Mouse (Mus musculus) heart, embryonic 13.5 days (tissue): Measurements from ENCODE around the gene Igsf8. TPM values are rescaled to one million over a fixed set of nuclear protein-coding genes. Genes with fewer than 3 reads are reported as not detected.

Source experiments
- ATAC-seq: fragments of 200-750 bp; cut with Nextera tagmentation; 2 replicates; pipeline ENCODE4 v1.8.0; 2017; ENCODE audit warnings: moderate TSS enrichment; ENCODE audit not compliant: insufficient number of reproducible peaks, low FRiP score, low TSS enrichment; ENCODE audit errors: extremely low read depth
- H3K27ac ChIP-seq: fragments of 300-500 bp; sonication (generic); replicated peaks from 2 replicates; pipeline ENCODE4 v1.5.1; 2015; ENCODE audit warnings: moderate library complexity, mild to moderate bottlenecking, inconsistent platforms
- H3K27me3 ChIP-seq: fragments of 300-500 bp; sonication (generic); replicated peaks from 2 replicates; pipeline ENCODE4 v1.6.1; 2015; ENCODE audit warnings: mild to moderate bottlenecking, inconsistent platforms
- H3K36me3 ChIP-seq: fragments of 300-500 bp; sonication (generic); 2 replicates; pipeline ENCODE4 v1.6.1; 2015; ENCODE audit warnings: mild to moderate bottlenecking, inconsistent platforms
- H3K4me1 ChIP-seq: fragments of 300-500 bp; sonication (generic); 2 replicates; pipeline ENCODE4 v1.6.1; 2015; ENCODE audit warnings: inconsistent platforms
- H3K4me2 ChIP-seq: fragments of 300-500 bp; sonication (generic); 2 replicates; pipeline ENCODE4 v1.6.1; 2015; ENCODE audit warnings: inconsistent platforms, mild to moderate bottlenecking, moderate library complexity
- H3K4me3 ChIP-seq: fragments of 300-500 bp; sonication (generic); 2 replicates; pipeline ENCODE4 v1.5.1; 2015; ENCODE audit warnings: moderate library complexity, mild to moderate bottlenecking, inconsistent platforms
- H3K9ac ChIP-seq: fragments of 300-500 bp; sonication (generic); 2 replicates; pipeline ENCODE4 v1.6.1; 2015; ENCODE audit warnings: inconsistent platforms, mild to moderate bottlenecking, moderate library complexity
- H3K9me3 ChIP-seq: fragments of 300-500 bp; sonication (generic); 2 replicates; pipeline ENCODE4 v1.6.1; 2016; ENCODE audit warnings: inconsistent platforms
- WGBS: fragments of 180-500 bp; shearing (Covaris S2); methylation state at CpG from one replicate; pipeline ENCODE4 v1.1.7; 2015; ENCODE audit warnings: mixed read lengths; 5-methylcytosine and 5-hydroxymethylcytosine counted together
- polyA plus RNA-seq: library from polyadenylated mRNA; unstranded; fragments of >200 nt; fragmentation: Nextera tagmentation; extraction: Ambion mirVana; gene quantifications from 2 replicates; pipeline ENCODE4 v1.2.1, GENCODE M21; 2015

Igsf8 gene
- polyA plus RNA-seq, 1 experiment from 2014 or later = 27.8 TPM

DNA sequence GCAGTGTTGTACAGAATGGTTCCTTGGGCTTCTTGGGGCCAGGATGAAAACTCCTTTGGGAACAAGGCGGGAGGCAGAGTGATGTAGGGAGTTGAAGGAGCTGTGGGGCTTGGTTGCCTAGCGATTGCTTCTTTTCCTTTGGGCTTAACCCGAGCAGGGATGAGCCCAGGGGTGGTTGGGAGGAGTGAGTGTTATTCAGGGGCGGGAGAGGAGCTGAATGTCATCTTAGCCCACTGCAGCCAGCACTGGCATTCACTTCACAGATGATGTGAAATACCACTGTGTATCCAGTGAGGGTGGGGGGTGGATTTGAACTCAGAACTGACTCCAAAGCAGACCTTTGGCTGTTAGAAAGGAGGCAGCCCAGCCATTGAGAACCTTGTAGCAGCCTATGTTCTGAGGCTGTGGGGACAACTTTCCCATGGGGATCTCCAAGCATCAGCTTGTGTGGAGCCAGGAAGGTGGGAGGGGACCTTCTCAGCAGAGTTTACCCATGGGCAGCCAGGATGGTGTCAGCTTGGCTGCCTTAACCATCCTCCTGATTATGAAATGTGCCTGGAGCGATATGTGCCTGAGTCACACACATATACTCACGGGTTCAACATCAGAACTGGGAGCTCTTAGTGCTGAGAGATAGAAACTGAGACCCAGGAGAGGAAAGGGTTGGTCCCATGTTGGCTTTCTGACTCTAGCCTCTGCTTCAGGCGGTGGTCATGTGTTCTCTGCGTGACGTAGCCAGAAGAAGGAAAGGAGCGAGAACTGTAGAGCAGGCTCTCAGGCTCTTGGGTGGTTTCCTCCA, 52.4 kb downstream of the Igsf8 start:
- Histone ChIP-seq H3K27me3 (peaks cover 12% of the 10 kb centered on the region; the same call in 1 of the 2 replicates), H3K27ac (no peak overlapping the region), H3K36me3 (peaks cover 12% of the 10 kb centered on the region), H3K9ac (no peak overlapping the region), H3K4me1 (peaks cover 28% of the 10 kb centered on the region), H3K4me3 (no peak overlapping the region), H3K9me3 (no peaks in the 10 kb centered on the region), H3K4me2 (no peak overlapping the region)
- no peak for ATAC-seq
- WGBS = 70% methylated on average over 10 of the region's 10 CpGs

- H3K27me3 ChIP-seq = peaks cover 12% of the 10 kb centered on the region; the same call in 1 of the 2 replicates
- H3K9ac ChIP-seq = no peak overlapping the region
- H3K4me2 ChIP-seq = no peak overlapping the region
- H3K9me3 ChIP-seq = no peaks in the 10 kb centered on the region
- peaks cover 24% of the 10 kb centered on the region for H3K4me1 ChIP-seq
- H3K4me3 ChIP-seq = no peak overlapping the region
- H3K27ac ChIP-seq = no peak overlapping the region
- 69% methylated on average over 3 of the region's 3 CpGs for WGBS
- no peak for ATAC-seq
- H3K36me3 ChIP-seq = peaks cover 20% of the 10 kb centered on the region
Observed at GRCm38 (mm10) chr1:172314911-172315310, 53.5 kb downstream of the Igsf8 start.

- Histone ChIP-seq H3K4me1 (peaks cover 10% of the 10 kb centered on the region), H3K9ac (no peak overlapping the region), H3K36me3 (peaks cover 20% of the 10 kb centered on the region), H3K9me3 (no peaks in the 10 kb centered on the region), H3K27ac (no peak overlapping the region), H3K27me3 (peaks cover 24% of the 10 kb centered on the region), H3K4me3 (no peak overlapping the region), H3K4me2 (peak overlapping the region; percentile 30)
- no peak for ATAC-seq
- WGBS = 51% methylated on average over 18 of the region's 18 CpGs
Observed at GRCm38 (mm10) chr1:172317431-172317830, 56.0 kb downstream of the Igsf8 start.

DNA sequence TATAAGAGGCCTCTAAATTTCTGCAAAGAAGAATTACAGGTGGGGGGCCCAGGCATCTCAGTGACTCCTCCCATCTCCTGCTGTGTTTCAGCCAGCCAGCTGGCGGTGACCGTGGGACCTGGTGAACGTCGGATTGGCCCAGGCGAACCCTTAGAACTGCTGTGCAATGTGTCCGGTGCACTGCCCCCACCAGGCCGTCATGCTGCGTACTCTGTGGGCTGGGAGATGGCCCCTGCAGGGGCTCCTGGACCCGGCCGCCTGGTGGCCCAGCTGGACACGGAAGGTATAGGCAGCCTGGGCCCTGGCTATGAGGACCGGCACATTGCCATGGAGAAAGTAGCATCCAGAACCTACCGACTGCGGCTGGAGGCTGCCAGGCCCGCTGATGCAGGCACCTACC, 56.5 kb downstream of the Igsf8 start:
- Histone ChIP-seq H3K4me3 (no peak overlapping the region), H3K4me2 (0 out of 2 replicates have a peak overlapping the region, but pooled peaks have one; percentile 30), H3K9ac (no peak overlapping the region), H3K4me1 (peaks cover 6% of the 10 kb centered on the region), H3K27ac (no peak overlapping the region), H3K27me3 (peaks cover 29% of the 10 kb centered on the region), H3K36me3 (peaks cover 20% of the 10 kb centered on the region), H3K9me3 (no peaks in the 10 kb centered on the region)
- no peak for ATAC-seq
- 57% methylated on average over 15 of the region's 15 CpGs for WGBS

GRCm38 (mm10) chr1:172318424-172319035, 57.1 kb downstream of the Igsf8 start:
- Histone ChIP-seq H3K27me3 (peaks cover 34% of the 10 kb centered on the region), H3K27ac (no peak overlapping the region), H3K4me2 (no peak overlapping the region), H3K4me1 (0 out of 2 replicates have a peak, but pooled peaks cover under 1% of the 10 kb centered on the region), H3K4me3 (no peak overlapping the region), H3K36me3 (peaks cover 20% of the 10 kb centered on the region), H3K9me3 (no peaks in the 10 kb centered on the region), H3K9ac (no peak overlapping the region)
- ATAC-seq = no peak
- 83% methylated on average over 19 of the region's 19 CpGs for WGBS

- 84% methylated on average over 7 of the region's 7 CpGs for WGBS
- Histone ChIP-seq H3K9me3 (no peaks in the 10 kb centered on the region), H3K4me3 (no peak overlapping the region), H3K9ac (no peak overlapping the region), H3K4me1 (no peaks in the 10 kb centered on the region), H3K4me2 (no peak overlapping the region), H3K27ac (no peak overlapping the region), H3K36me3 (peaks cover 20% of the 10 kb centered on the region), H3K27me3 (peaks cover 34% of the 10 kb centered on the region)
- no peak for ATAC-seq
Observed at GRCm38 (mm10) chr1:172319346-172319745, 57.9 kb downstream of the Igsf8 start.

DNA sequence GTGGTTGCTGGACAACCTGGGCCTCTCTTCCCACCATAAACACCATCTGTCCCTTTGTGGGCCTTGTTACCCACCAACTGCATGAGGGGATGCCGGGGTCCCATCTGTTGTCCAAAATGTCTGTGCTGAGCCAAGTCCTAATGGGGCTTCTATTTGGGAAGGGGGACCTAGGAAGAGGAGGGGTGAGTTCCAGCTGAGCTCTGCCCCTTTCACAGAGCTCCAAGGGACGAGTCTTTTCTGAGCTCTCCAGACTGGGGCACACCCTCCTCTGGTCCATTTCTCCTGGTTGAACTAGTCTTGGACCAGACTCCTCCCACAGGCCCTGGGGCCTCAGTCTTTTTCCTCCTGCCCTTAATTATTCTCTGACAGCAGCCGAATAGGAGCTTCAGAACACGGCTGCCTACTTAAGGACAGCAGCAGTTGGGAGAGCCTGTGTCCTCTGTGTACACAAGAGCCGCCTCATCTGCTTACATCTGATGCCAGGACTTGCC, 58.5 kb downstream of the Igsf8 start:
- WGBS = 60% methylated on average over 5 of the region's 5 CpGs
- Histone ChIP-seq H3K27ac (no peak overlapping the region), H3K4me2 (no peak overlapping the region), H3K9me3 (no peaks in the 10 kb centered on the region), H3K9ac (no peak overlapping the region), H3K36me3 (peaks cover 20% of the 10 kb centered on the region), H3K4me3 (no peak overlapping the region), H3K4me1 (no peaks in the 10 kb centered on the region), H3K27me3 (peaks cover 39% of the 10 kb centered on the region)
- ATAC-seq = no peak

- H3K9me3 ChIP-seq = peaks cover 5% of the 10 kb centered on the region; the same call in 1 of the 2 replicates
- no peak overlapping the region for H3K4me3 ChIP-seq
- peaks cover 15% of the 10 kb centered on the region for H3K36me3 ChIP-seq
- peaks cover 60% of the 10 kb centered on the region for H3K27me3 ChIP-seq
- H3K4me1 ChIP-seq = peaks cover 10% of the 10 kb centered on the region; the same call in 1 of the 2 replicates
- no peak overlapping the region for H3K4me2 ChIP-seq
- no peak for ATAC-seq
- H3K9ac ChIP-seq = no peak overlapping the region
- H3K27ac ChIP-seq = no peak overlapping the region
- WGBS = 50% methylated on average over 13 of the region's 13 CpGs
Observed at GRCm38 (mm10) chr1:172322725-172323124, 61.3 kb downstream of the Igsf8 start.

- Histone ChIP-seq H3K9me3 (peaks cover 5% of the 10 kb centered on the region; the same call in 1 of the 2 replicates), H3K36me3 (peaks cover 11% of the 10 kb centered on the region), H3K4me1 (peaks cover 10% of the 10 kb centered on the region; the same call in 1 of the 2 replicates), H3K27ac (no peak overlapping the region), H3K4me3 (no peak overlapping the region), H3K9ac (no peak overlapping the region), H3K27me3 (peaks cover 66% of the 10 kb centered on the region), H3K4me2 (no peak overlapping the region)
- 43% methylated on average over 5 of the region's 5 CpGs for WGBS
- ATAC-seq = no peak
Observed at GRCm38 (mm10) chr1:172323298-172323697, 61.9 kb downstream of the Igsf8 start.

GRCm38 (mm10) chr1:172323801-172324359, 62.4 kb downstream of the Igsf8 start:
- Histone ChIP-seq H3K4me2 (no peak overlapping the region), H3K9me3 (peaks cover 5% of the 10 kb centered on the region; the same call in 1 of the 2 replicates), H3K36me3 (0 out of 2 replicates have a peak, but pooled peaks cover 7% of the 10 kb centered on the region), H3K4me1 (peaks cover 10% of the 10 kb centered on the region; the same call in 1 of the 2 replicates), H3K4me3 (no peak overlapping the region), H3K27me3 (peaks cover 72% of the 10 kb centered on the region), H3K9ac (no peak overlapping the region), H3K27ac (no peak overlapping the region)
- no peak for ATAC-seq
- whole genome bisulfite sequencing = 56% methylated on average over 6 of the region's 6 CpGs

DNA sequence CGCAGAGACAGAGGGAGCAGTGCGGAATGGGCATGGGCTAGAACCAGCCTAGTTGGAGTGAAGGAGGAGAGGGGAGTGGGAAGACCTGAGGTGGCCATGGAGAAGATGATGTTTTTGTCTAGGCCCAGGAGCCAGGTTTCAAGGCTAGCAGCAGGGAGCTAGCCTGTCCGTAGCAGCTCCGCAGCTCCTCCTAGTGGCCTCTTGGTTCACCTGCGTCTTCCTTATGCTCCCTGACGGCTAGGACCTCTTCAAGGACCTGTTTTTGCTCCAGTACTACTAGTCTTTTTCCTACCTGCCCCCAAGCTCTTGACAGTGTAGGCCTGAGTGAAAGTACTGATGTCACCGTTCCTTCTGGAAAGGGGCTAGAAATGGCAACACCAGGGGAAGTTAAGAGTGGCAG, 63.3 kb downstream of the Igsf8 start:
- WGBS = 14% methylated on average over 7 of the region's 7 CpGs
- H3K27me3 ChIP-seq = peaks cover 80% of the 10 kb centered on the region

More for the DNA sequence above, 63.3 kb downstream of the Igsf8 start:
- 0 out of 2 replicates have a peak, but pooled peaks cover under 1% of the 10 kb centered on the region for H3K36me3 ChIP-seq
- ATAC-seq = no peak; the same call in 1 of the 2 replicates
- H3K27ac ChIP-seq = no peak overlapping the region
- H3K4me2 ChIP-seq = no peak overlapping the region
- H3K9me3 ChIP-seq = peaks cover 5% of the 10 kb centered on the region; the same call in 1 of the 2 replicates
- no peak overlapping the region for H3K4me3 ChIP-seq
- H3K4me1 ChIP-seq = peaks cover 10% of the 10 kb centered on the region; the same call in 1 of the 2 replicates
- no peak overlapping the region for H3K9ac ChIP-seq
